Mouse (Mus musculus) right cerebral cortex, postnatal 14 days (tissue): ENCODE data around the gene Btbd35f25.
"Not testable (repeated sequence)": the region's sequence is repeated elsewhere in the genome, so short reads cannot be mapped to it uniquely, and the experiment has no call there.

Source experiments
- DNase-seq: peaks from one replicate; pipeline ENCODE4 v3.0.0; 2022

Gene Btbd35f25

DNA sequence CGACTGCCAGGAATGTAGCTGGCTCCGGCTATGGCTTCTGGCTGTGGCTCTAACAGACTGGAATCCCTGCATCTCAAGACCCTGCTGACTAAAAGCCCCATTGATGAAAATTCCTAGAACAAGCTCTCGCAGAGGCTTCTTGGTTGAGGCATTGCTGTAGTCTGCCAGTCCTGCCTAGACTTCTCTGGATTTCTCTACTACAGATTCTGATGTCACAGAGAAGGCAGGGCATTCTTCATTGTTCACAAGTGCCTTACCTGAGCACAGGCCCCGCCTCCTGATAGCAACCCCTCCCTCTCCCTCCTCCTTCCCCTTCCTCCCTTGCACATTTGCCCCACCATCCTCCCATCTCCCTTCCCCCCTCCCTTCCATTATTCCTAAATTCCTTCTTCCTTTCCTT is at the start of gene Btbd35f25:
Gene Btbd35f25 (minus strand): TSS at position 101 of the 400 bp plus-strand sequence.
- not testable (repeated sequence) for DNase-seq

DNA sequence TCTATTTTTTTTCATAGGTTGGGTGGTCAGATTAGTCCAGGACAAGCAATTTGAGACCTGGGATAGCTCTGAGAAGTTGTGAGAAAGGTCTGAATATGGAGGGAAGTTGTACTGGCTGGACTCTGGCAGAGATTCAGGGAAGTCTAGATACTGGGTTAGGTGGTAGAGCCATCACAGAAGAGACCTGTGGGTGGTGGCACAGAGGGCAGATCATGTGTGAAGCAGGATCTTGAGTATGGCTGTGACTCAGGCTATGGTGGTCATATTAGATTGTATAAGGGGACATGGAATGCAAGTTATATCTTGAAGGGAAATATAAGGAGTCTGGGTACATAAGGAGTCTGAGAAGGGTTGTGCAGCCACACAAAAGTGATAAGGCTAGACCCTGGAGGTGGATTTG is 49.3 kb upstream of the Btbd35f25 start:
- DNase-seq: no peak

DNA sequence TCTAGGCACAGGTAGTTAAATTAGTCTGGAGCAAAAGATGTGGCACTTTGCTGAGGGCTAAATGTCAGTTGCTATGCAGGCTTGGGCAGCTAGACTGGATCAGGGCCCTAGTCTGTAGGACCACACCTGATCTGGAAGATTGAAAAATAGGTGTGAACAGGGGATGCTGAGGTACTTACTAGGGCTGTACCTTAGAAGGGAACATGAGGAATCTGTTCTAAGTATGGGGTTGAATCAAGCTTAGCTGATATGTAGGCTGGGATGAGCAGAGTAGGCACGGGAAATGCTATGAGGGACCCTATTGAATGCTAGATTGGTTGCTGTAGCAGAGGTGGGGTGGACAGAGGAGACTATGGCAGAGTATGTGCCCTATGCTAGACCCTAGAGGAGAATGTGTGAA is 47.0 kb upstream of the Btbd35f25 start:
- no peak for DNase-seq

DNA sequence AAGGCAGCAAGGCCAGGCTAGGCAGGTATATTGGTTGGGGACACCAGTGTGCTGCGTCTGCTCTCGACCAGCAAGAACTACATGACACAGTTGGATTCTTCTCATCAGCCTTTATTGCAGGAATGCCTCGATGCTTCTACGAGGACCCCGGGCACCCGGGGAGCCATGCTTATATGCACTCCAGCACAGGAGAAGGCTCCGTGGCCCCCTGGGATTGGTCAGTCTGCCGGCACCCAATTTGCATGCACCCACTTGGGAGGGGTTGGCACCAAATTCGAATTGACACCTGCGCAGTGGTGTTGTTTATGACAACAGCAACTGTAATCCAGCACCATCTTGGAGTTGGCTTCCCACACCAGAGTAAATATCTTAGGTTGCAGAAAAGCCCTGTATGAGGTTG is 28.1 kb upstream of the Btbd35f25 start:
- DNase-seq: no peak

DNA sequence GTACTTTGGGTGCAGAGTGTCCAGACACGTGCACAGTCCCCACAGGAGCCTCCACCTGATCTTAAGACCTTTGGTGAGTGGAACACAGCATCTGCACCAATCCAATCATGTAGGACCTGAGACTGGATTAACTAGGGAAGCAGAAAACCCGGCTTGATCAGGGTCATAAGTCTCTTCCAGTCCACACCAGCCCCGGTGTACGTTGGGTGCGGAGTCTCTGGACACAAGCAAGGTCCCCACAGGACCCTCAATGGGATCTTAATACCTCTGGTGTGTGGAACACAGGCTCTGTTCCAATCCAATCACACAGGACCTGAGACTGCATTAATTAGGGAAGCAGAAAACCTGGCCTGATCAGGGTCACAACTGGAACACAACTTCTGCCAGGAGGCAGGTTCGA is 20.0 kb upstream of the Btbd35f25 start:
- no peak for DNase-seq
